Mouse (Mus musculus) left cerebral cortex, postnatal 4 days (tissue): ENCODE measurements around the gene Lrriq1. TPM values are rescaled to one million over a fixed set of nuclear protein-coding genes. Genes with fewer than 3 reads are reported as not detected.

Experiments used
- DNase-seq: peaks from one replicate; pipeline ENCODE4 v3.0.0-alpha.2; 2022
- intact Hi-C: fragments of 180-260 bp; cut with DNase I; formaldehyde crosslinking; loops from one replicate; pipeline ENCODE4 v1.15.1; 2025
- total RNA-seq, 2 experiments: library from RNA; stranded (reverse); gene quantifications; 2 replicates each; pipeline ENCODE4 v1.2.3; 2021

Gene Lrriq1
- 1 to 10 TPM; 2.8 to 3.2 TPM for total RNA-seq

DNA sequence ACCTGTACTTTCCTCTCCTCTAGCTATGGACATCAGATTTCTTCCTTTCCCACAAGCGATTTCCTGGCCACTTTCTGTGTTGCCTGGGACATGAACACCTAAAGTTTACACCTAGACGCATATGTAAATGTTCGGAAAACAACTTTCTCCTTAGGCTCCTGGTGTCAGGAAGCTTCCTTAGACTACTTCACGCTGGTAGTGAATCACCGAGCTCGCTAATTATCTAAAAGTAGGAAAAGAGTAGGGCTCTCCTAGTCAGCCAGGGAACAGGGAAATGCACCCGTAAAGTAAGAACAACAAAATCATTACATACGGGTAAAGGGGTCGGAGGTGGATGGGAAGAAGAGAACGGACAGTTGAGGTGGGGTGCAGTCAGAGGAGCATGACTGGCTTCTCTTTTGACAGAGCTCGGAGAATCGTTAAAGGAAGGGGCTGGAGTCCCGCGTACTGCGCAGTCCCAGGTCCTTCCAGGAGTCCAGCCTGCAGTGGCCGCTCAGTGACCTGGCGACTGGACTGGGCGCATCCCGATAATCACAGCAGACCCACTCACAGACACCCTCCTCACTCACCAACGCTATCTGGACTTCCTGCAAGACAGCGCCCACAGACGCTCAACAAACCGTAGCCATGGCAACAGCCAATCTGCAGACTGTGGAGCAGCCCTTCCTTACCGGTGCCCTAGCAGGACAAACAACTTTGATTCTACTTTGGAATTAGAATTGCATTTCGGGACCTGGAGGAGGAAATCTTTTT, at the start of gene Lrriq1:
Gene Lrriq1 (minus strand): TSS at position 616 of the 753 bp plus-strand sequence.
- DNase-seq, result peak; percentile 82
- intact Hi-C loops, result no loop called here

DNA sequence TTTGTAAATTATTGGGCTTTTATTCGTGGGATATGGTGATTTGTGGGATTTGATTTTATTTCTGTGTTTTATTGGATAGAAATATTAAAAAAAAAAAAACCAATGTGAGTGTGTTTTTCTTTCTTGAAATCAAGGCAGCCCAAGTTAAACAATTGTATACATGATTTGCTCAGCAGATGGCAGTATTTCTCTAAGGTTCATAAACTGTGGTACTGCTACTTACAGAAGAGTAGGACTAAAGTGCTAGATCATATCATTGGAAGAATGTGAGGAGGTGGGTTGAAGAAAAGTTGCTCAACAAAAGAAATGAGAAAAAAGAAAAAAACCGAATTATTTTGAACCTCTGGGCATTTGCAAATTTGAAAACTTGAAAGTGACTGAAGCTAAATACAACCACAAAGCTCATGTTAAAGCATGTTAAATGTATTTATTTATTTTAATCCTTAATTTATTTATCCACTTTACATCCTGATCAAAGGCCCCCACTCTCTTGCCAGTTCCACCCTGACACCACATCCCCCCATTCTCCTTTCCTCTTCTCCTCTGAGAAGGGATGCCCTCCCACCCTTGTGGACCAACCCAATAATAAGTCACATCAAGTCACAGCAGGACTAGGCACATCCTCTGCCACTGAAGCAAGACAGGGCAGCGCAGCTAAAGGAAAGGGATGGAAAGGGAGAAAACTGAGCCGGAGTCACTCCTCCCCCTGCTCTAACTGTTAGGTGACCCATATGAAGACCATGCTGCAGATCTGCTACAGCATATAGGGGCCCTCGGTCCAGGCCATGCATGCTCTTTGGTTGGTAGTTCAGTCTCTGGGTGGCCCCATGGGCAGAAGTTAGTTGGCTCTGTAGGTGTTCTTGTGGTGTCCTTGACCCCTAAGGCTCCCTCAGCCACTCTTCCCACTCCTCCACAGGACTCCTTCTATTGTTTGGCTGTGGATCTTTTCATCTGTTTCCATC, 18.0 kb upstream of the Lrriq1 start:
- intact Hi-C loops, result loop anchor here (2.0 kb wide), 1 partner anchor 147 kb away; no protein-coding TSS in a partner anchor
- DNase-seq, result no peak

- intact Hi-C loops, result no loop called here
- DNase-seq, result no peak
Observed at GRCm38 (mm10) chr10:103236460-103236772, 294 bp upstream of the Lrriq1 start.

DNA sequence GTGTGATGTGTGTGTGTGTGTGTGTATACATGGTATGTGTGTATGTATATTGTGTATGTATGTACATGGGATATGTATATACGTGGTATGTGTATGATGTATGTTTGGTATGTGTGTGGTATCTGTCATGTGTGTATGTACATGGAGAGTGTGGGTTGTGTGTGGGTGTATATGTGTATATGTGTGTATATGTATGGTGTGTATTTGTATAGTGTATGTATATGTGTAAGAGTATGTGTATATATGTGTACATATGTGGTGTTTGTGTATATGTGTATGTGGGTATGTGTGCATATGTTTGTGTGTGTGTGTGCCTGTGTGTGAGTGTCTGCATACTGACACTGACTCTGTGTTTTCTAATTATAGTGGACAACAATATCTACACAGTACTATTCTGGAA, 9.5 kb downstream of the Lrriq1 start:
- intact Hi-C loops, result no loop called here

DNA sequence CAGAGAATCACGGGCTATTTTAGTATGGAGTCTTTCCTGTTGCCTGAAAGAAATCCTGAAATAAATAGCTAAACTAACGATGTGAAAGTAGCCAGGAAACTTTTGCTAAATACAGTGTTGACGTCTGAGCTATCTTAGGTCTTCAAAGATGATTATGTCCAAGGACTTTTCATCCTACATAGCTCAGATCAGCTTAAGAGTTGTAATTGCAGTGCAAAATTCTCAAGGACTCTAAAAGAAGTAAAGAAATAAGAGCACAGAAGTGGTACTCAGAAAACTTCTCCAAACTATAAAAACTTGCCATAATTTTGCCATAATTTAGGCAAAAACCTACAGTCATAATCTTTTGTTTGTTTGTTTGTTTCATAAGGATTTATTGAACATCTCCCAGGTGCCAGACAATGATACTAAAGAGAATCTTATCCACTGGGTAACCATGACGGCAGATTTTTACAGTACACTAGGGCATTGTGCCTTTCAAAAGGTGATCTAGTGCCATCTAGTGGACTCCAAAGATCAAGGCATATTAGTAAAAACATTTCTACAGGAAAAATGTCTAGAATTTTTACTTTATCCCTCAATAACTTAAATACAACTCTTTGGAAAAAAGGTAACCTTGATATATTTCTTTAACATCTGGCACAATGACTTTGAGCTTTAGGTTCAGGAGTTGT, 41.3 kb downstream of the Lrriq1 start:
- DNase-seq, result no peak
- intact Hi-C loops, result loop anchor here (5.0 to 10.0 kb wide), 2 partner anchors 322 to 740 kb away; no protein-coding TSS in a partner anchor

More for the DNA sequence above, 9.5 kb downstream of the Lrriq1 start:
- no peak for DNase-seq

- intact Hi-C loops, result no loop called here
- DNase-seq, result no peak
Observed at GRCm38 (mm10) chr10:103145769-103146379, 90.2 kb downstream of the Lrriq1 start.

- no peak for DNase-seq
- intact Hi-C loops, result loop anchor here (5.0 kb wide), 1 partner anchor 278 kb away; no protein-coding TSS in a partner anchor
Observed at GRCm38 (mm10) chr10:103144927-103145768, 91.0 kb downstream of the Lrriq1 start.

DNA sequence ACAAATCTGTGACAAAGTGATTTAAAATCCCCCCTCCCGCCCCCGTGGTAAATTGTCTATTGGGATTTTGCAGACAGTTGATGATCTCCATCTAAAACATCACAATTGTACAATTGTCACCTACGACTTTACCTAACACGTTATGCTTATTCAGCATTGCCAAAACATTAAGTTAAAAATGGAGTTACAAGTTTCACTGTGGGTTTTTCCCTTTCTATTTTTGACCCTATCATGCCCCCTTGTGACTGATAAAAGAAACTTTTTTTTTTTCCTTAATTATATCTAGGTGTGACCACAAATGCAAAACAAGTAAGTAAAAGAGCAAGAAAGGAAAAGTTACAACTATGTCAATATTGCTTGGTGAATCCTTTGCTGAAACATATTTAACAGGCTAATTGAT, 93.6 kb downstream of the Lrriq1 start:
- DNase-seq, result no peak
- intact Hi-C loops, result loop anchor here (5.0 kb wide), 1 partner anchor 275 kb away; no protein-coding TSS in a partner anchor

GRCm38 (mm10) chr10:103141532-103141931, 94.6 kb downstream of the Lrriq1 start:
- peak; percentile 8 for DNase-seq
- intact Hi-C loops, result loop anchor here (5.0 kb wide), 1 partner anchor 274 kb away; no protein-coding TSS in a partner anchor

GRCm38 (mm10) chr10:103140609-103141008, 95.5 kb downstream of the Lrriq1 start:
- intact Hi-C loops, result loop anchor here (5.0 kb wide), 1 partner anchor 273 kb away; no protein-coding TSS in a partner anchor
- no peak for DNase-seq

DNA sequence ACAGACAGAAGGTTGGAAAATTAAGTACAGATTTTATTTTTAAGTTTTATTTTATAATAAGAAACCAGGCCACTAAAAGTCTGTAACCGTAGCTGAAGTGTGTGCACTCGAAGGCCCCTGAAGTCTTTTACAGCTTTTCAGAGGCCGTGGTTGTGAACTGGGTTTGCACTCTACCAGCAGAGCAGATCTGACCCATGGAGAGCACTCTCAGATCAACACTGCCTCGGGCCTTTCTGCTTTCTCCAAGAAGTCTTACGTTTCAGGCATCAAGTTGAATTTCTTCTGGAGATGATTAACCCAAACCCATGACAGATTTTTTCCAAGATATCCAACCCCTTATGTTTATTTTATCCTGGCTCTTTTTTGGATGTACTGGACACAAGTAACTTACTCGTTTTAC, 121.5 kb downstream of the Lrriq1 start:
- intact Hi-C loops, result no loop called here

DNA sequence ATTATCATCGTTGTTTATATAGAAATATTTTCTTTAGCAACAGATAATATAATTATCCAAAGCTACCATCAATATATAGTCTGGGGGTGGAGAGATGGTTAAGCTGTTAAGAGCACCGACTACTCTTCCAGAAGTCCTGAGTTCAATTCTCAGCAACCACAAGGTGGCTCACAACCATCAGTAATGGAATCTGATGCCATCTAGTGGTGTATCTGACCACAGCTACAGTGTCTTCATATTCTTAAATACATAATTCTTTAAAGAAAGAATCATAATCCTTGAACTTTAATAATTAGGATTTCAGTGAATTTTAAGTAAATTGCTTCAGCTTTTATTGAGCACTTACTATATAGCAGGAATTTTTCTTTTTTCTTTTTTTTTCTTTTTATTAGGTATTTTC, 128.0 kb downstream of the Lrriq1 start:
- intact Hi-C loops, result no loop called here
- no peak for DNase-seq

More for the DNA sequence above, 121.5 kb downstream of the Lrriq1 start:
- no peak for DNase-seq

- intact Hi-C loops, result no loop called here
- peak; percentile 0 for DNase-seq
Observed at GRCm38 (mm10) chr10:103086101-103086500, 150.0 kb downstream of the Lrriq1 start.

- intact Hi-C loops, result no loop called here
- no peak for DNase-seq
Observed at GRCm38 (mm10) chr10:103049593-103049992, 186.5 kb downstream of the Lrriq1 start.

GRCm38 (mm10) chr10:103046623-103047022, 189.5 kb downstream of the Lrriq1 start:
- no peak for DNase-seq
- intact Hi-C loops, result no loop called here

- intact Hi-C loops, result no loop called here
- DNase-seq, result no peak
Observed at GRCm38 (mm10) chr10:103045019-103045418, 191.1 kb downstream of the Lrriq1 start.

DNA sequence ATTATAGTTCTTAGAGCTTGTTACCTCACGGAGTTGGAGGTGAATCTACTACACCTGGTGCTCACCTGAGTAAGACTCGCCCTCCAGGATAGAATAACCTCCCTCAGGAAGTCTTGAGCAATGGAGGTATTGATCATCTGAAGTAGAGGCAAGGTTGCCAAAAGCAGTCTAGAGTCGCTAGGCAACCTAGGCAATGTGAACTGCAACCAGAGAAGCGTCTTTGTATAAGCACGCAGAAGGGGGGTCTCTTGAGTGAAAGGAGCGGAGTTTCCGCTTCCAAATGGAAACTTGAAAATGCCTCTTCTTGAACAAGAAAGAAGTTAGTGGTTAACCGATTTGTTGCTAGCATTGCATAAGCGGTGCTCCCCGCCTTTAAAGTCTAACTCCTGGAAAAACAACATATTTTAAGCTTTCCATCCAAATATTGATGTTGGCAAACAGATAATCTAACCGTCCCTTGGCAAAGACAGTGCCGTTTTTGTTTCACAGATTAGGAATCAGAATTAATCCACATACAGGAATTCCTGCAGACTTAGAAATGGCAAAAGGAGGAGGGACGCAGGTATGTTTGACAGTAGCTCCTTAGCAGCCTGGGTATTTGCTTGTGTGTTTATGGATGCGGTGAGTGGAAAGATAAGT, 201.0 kb downstream of the Lrriq1 start:
- intact Hi-C loops, result no loop called here
- DNase-seq, result no peak

- no peak for DNase-seq
Observed at GRCm38 (mm10) chr10:103030931-103031330, 205.2 kb downstream of the Lrriq1 start.

More at GRCm38 (mm10) chr10:103030931-103031330, 205.2 kb downstream of the Lrriq1 start:
- intact Hi-C loops, result no loop called here
